Mouse (Mus musculus) heart, adult 8-10 months (tissue): Measurements from ENCODE around the gene Ppp1r21. TPM values are rescaled to one million over a fixed set of nuclear protein-coding genes. Genes with fewer than 3 reads are reported as not detected.

Experiments
- DNase-seq: peaks from one replicate; pipeline ENCODE4 v3.0.0; 2022; ENCODE audit warnings: low spot score
- total RNA-seq, 4 experiments: library from RNA; stranded (reverse); gene quantifications; 2 replicates each; pipeline ENCODE4 v1.2.4; 2022

Gene Ppp1r21
- 10 to 100 TPM in 1 of 4 experiments, 1 to 10 TPM in 3; 6.3 to 11.3 (median 9.1) TPM for total RNA-seq

GRCm38 (mm10) chr17:88529519-88530235 is at the start of gene Ppp1r21:
Gene Ppp1r21, plus strand, starts transcription at chr17:88530118.
- peak; percentile 94 for DNase-seq

- DNase-seq, result no peak
Measured at GRCm38 (mm10) chr17:88480369-88480768, 49.5 kb upstream of the Ppp1r21 start.

- no peak for DNase-seq
Measured at GRCm38 (mm10) chr17:88481062-88481461, 48.9 kb upstream of the Ppp1r21 start.

- no peak for DNase-seq
Measured at GRCm38 (mm10) chr17:88481587-88481986, 48.3 kb upstream of the Ppp1r21 start.

GRCm38 (mm10) chr17:88484539-88484938 is 45.4 kb upstream of the Ppp1r21 start:
- DNase-seq, result no peak

- no peak for DNase-seq
Measured at GRCm38 (mm10) chr17:88484951-88485350, 45.0 kb upstream of the Ppp1r21 start.

GRCm38 (mm10) chr17:88490546-88490945 is 39.4 kb upstream of the Ppp1r21 start:
- DNase-seq, result no peak

GRCm38 (mm10) chr17:88491366-88492106 is 38.4 kb upstream of the Ppp1r21 start:
- no peak for DNase-seq

- no peak for DNase-seq
Measured at GRCm38 (mm10) chr17:88492107-88492460, 37.8 kb upstream of the Ppp1r21 start.

GRCm38 (mm10) chr17:88493551-88493950 is 36.4 kb upstream of the Ppp1r21 start:
- no peak for DNase-seq

- DNase-seq, result no peak
Measured at GRCm38 (mm10) chr17:88494121-88494771, 35.7 kb upstream of the Ppp1r21 start.

- DNase-seq, result no peak
Measured at GRCm38 (mm10) chr17:88494772-88495132, 35.2 kb upstream of the Ppp1r21 start.

- DNase-seq, result no peak
Measured at GRCm38 (mm10) chr17:88498090-88498682, 31.7 kb upstream of the Ppp1r21 start.

- no peak for DNase-seq
Measured at GRCm38 (mm10) chr17:88504056-88504455, 25.9 kb upstream of the Ppp1r21 start.

- no peak for DNase-seq
Measured at GRCm38 (mm10) chr17:88505275-88505723, 24.6 kb upstream of the Ppp1r21 start.

- no peak for DNase-seq
Measured at GRCm38 (mm10) chr17:88505941-88506340, 24.0 kb upstream of the Ppp1r21 start.

- no peak for DNase-seq
Measured at GRCm38 (mm10) chr17:88507376-88507775, 22.5 kb upstream of the Ppp1r21 start.

GRCm38 (mm10) chr17:88508846-88509508 is 20.9 kb upstream of the Ppp1r21 start:
- peak; percentile 54 for DNase-seq

GRCm38 (mm10) chr17:88509999-88510398 is 19.9 kb upstream of the Ppp1r21 start:
- no peak for DNase-seq

GRCm38 (mm10) chr17:88511095-88511551 is 18.8 kb upstream of the Ppp1r21 start:
- peak; percentile 80 for DNase-seq

GRCm38 (mm10) chr17:88516477-88516876 is 13.4 kb upstream of the Ppp1r21 start:
- no peak for DNase-seq
